Mouse (Mus musculus) A20 (cell line): ENCODE results near the gene Gm10406.
"Not testable (repeated sequence)": the region's sequence is repeated elsewhere in the genome, so short reads cannot be mapped to it uniquely, and the experiment has no call there.

ENCODE experiments used
- DNase-seq: peaks from one replicate; pipeline ENCODE4 v3.0.0-alpha.2; 2011; ENCODE audit warnings: low read depth, low spot score

The Gm10406 gene

GRCm38 (mm10) chr14:7026781-7027749 lies at the start of gene Gm10406:
Gene Gm10406 (minus strand): TSS chr14:7027449.
- not testable (repeated sequence) for DNase-seq

- not testable (repeated sequence) for DNase-seq
Measured at GRCm38 (mm10) chr14:7044870-7045269, 17.6 kb upstream of the Gm10406 start, which contains the start of gene Gm3685. Gene Gm3685 (minus strand): TSS chr14:7044970.

- DNase-seq = not testable (repeated sequence)
Measured at GRCm38 (mm10) chr14:7026274-7026673, 975 bp downstream of the Gm10406 start.

GRCm38 (mm10) chr14:6973718-6974117 lies 53.5 kb downstream of the Gm10406 start, which contains the start of gene Gm6356:
Gene Gm6356 (minus strand): TSS chr14:6973818.
- DNase-seq = not testable (repeated sequence)
